Mouse (Mus musculus) brown adipose tissue, adult 24 weeks (tissue): ENCODE measurements at regions not wholly inside any gene's neighbourhood (a gene's known extent, or its start where the extent isn't known, plus 50 kb on each side); places are given as distances from the start of the nearest gene placed in this dataset.

Experiments used
- H3K27ac ChIP-seq: fragments of 200-500 bp; replicated peaks from 2 replicates; pipeline ENCODE4 v1.5.1; 2012; ENCODE audit warnings: low read depth, mild to moderate bottlenecking, low read length
- H3K4me1 ChIP-seq: fragments of 200-500 bp; 2 replicates; pipeline ENCODE4 v1.6.1; 2012; ENCODE audit warnings: low read length, mixed read lengths; ENCODE audit not compliant: control insufficient read depth, insufficient read depth, insufficient read length
- H3K4me3 ChIP-seq: fragments of 200-500 bp; 2 replicates; pipeline ENCODE4 v1.5.1; 2012; ENCODE audit warnings: low read depth, mild to moderate bottlenecking, low read length, moderate library complexity; ENCODE audit not compliant: insufficient read depth

GRCm38 (mm10) chr3:101667186-101667585, 62.7 kb upstream of the Atp1a1 start:
- H3K27ac ChIP-seq: no peak overlapping the region

DNA sequence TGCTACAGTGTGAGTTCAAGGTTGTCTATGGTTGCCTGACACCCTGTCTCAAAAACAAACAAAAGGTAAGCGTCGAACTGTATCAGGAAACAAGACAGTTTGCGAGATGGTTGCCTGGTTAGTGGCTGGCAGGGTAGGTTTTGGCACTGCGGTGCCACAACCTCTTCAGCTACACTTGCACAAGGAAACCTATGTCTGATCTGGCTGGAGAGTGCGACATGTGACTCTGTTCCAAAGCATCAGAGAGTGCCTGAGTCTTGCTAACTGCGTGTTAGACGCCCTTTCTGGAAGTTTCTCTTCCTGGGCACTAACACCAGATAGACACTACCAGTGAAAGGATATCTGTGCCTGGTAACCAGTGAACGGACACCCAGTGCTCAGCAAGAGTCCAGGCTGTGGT, 62.1 kb upstream of the Atp1a1 start:
- Histone ChIP-seq H3K27ac (no peak overlapping the region), H3K4me1 (no peaks in the 10 kb centered on the region), H3K4me3 (no peak overlapping the region)

More at GRCm38 (mm10) chr3:101667186-101667585, 62.7 kb upstream of the Atp1a1 start:
- Histone ChIP-seq H3K4me1 (no peaks in the 10 kb centered on the region), H3K4me3 (no peak overlapping the region)

GRCm38 (mm10) chr3:101661184-101661992, 56.9 kb upstream of the Atp1a1 start:
- Histone ChIP-seq H3K27ac (no peak overlapping the region), H3K4me3 (no peak overlapping the region), H3K4me1 (no peaks in the 10 kb centered on the region)

GRCm38 (mm10) chr3:101660635-101661034, 56.2 kb upstream of the Atp1a1 start:
- no peaks in the 10 kb centered on the region for H3K4me1 ChIP-seq
- H3K4me3 ChIP-seq: no peak overlapping the region
- no peak overlapping the region for H3K27ac ChIP-seq

- Histone ChIP-seq H3K4me3 (no peak overlapping the region), H3K27ac (no peak overlapping the region), H3K4me1 (no peaks in the 10 kb centered on the region)
Observed at GRCm38 (mm10) chr3:101660176-101660575, 55.7 kb upstream of the Atp1a1 start.

DNA sequence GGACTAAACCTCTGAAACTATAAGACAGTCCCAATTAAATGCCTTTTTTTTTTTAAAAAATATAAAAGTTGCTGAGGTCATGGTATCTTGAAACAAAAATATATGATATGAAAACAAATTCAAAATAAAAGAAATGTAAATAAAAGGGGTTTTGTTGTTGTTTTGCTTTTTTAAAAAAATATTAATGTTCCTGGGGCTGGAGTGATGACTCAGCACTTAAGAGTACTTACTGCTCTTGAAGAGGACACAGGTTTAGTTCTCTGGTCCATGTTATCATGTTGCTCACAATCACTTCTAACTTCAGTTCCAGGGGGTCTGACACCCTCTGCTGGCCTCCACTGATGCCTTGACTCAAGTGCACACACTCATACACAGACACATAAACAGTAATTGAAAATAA, 53.5 kb upstream of the Atp1a1 start:
- no peak overlapping the region for H3K27ac ChIP-seq
- no peaks in the 10 kb centered on the region for H3K4me1 ChIP-seq
- H3K4me3 ChIP-seq: no peak overlapping the region

- H3K27ac ChIP-seq: no peak overlapping the region
- no peaks in the 10 kb centered on the region for H3K4me1 ChIP-seq
- H3K4me3 ChIP-seq: no peak overlapping the region
Observed at GRCm38 (mm10) chr3:101654720-101655119, 50.2 kb upstream of the Atp1a1 start.
